Comparison of ENCODE assay signal across 19 mouse cellular contexts in genomic region chr17:44863165-44863564, GRCm38 (mm10). TPM values are rescaled to one million over a fixed set of nuclear protein-coding genes. Genes with fewer than 3 reads are reported as not detected.
DNase-seq lines count a peak whose midpoint lies in the region; ATAC-seq lines count a peak whose summit lies in the region.
"Had no signal": no experiment of that assay in that cellular context is flagged by ENCODE, and none has a peak within 500 bp of the region (broad histone marks: within the 10 kb centered on the region; RNA-seq: fewer than 3 reads in every experiment).

No protein-coding gene starts in this region.

- peak; percentile 62 for ATAC-seq in frontal cortex, adult (ENCODE audit: low TSS enrichment)
- ATAC-seq: forebrain, embryonic 13.5 days; forebrain, embryonic 16.5 days had no signal

- DNase-seq in frontal cortex, postnatal 14 days (ENCODE audit: low spot score in 2 of 2) = no peak
- peak; percentile 6 to 60 for DNase-seq in layer of hippocampus, adult 18-20 months (ENCODE audit: low spot score in 2 of 2)
- DNase-seq in layer of hippocampus, adult 9-10 months (ENCODE audit: low spot score) = no peak
- peak; percentile 41 for DNase-seq in layer of hippocampus, adult 9-11 months
- DNase-seq in layer of hippocampus, postnatal 36 days = no peak
- DNase-seq in telencephalon, adult 2 months (ENCODE audit: low read depth, low spot score) = peak; percentile 32
- no peak for DNase-seq in thymus, postnatal 14 days
- DNase-seq: adrenal gland, adult 2 months; adrenal gland, postnatal 10 days; adrenal gland, postnatal 25 days; cerebellum, adult 11-12 months; cerebellum, adult 2 months; cerebellum, adult 9-10 months; cerebellum, postnatal 10 days; cerebellum, postnatal 25 days had no signal

RNA-seq across cellular contexts. Expression of gene Runx2, which starts 48.6 kb away (rescaled TPM):
- 10 to 100 TPM; 15.4 TPM for total RNA-seq in layer of hippocampus, adult 18-20 months (2021)
- 10 to 100 TPM; 13.2 to 18.0 TPM for total RNA-seq in layer of hippocampus, postnatal 36 days (2021)
- total RNA-seq: MEL had no signal

Comparison
In these comparisons a context has a peak if more than half of its experiments do, and no peak if none do; other contexts are left out.
1. DNase-seq: peak in layer of hippocampus, adult 18-20 months (2 of 2), layer of hippocampus, adult 9-11 months (single experiment) and telencephalon, adult 2 months (single experiment); none in frontal cortex, postnatal 14 days (0 of 2), layer of hippocampus, adult 9-10 months (single experiment), layer of hippocampus, postnatal 36 days (0 of 2) and thymus, postnatal 14 days (single experiment).